Mouse (Mus musculus): ENCODE results near the gene Prss36. TPM values are rescaled to one million over a fixed set of nuclear protein-coding genes. Genes with fewer than 3 reads are reported as not detected.
"Not testable (repeated sequence)": the region's sequence is repeated elsewhere in the genome, so short reads cannot be mapped to it uniquely, and the experiment has no call there.

Prss36 gene
- total RNA-seq, 4 experiments from 2014 or later, result 8.4 to 10.5 (median 9.6) TPM

GRCm38 (mm10) chr7:127901772-127902171 is 44.8 kb downstream of the Prss36 start:
- no peak for DNase-seq

DNA sequence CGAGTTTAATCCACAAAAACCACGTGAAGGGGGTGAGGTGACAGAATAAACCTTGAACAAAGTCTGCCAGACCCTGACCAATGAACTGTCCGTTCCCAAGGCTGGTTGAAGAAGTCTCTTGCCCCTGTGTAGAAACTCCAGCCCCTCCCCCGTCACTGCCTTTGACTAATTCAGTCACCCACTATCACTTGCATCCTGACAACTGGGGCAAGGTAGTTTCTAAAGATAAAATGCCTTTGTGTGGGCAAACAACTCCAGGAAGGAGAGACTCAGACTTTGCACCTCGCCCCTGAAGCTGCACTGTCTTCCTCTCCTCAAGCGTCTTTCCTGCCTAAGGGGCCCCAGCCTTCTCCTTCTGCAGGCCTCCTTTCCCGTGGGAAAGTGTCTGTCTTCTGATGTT is 46.5 kb downstream of the Prss36 start:
- DNase-seq, result no peak

GRCm38 (mm10) chr7:127898179-127898956 is 48.2 kb downstream of the Prss36 start:
- DNase-seq, result no peak

DNA sequence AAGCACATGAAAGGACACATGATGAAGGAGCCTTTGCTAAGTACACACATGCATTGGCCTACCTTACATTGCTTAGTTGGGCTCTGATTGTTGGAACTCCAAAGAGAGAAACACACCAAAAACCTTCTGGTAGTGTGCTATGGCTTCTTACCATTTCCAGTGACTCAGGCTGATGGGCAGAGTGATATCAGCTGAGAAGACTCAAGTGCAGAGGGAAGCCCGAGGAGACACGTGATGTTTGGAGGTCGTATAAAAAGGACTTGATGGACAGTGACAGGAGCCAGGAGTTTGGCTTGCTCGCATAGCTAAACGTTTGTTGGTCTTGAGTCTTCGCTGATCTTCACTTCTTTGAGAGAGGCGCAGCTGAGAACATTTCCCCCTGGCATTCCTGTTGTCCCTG is 49.0 kb downstream of the Prss36 start:
- DNase-seq, result no peak

DNA sequence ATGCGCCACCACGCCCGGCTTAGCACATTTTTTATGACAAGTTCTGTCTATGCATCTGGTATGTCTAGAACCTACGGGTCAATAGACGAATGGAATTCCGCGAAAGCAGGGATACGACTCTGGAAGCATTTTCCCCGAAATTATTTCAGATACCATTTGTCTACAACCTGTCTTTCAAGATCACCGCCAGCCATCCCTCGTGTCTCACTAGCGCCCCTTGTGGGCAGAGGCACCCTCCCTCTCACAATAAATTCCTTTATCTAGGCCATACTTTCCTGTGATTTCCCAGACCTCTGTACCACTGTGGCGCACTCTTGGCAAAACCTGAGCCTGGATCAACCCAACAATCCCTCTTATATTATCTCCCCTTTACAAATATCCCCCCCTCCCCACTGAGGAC is 50.1 kb downstream of the Prss36 start:
- DNase-seq, result no peak

- not testable (repeated sequence) for DNase-seq
Observed at GRCm38 (mm10) chr7:127895891-127896290, 50.6 kb downstream of the Prss36 start.

DNA sequence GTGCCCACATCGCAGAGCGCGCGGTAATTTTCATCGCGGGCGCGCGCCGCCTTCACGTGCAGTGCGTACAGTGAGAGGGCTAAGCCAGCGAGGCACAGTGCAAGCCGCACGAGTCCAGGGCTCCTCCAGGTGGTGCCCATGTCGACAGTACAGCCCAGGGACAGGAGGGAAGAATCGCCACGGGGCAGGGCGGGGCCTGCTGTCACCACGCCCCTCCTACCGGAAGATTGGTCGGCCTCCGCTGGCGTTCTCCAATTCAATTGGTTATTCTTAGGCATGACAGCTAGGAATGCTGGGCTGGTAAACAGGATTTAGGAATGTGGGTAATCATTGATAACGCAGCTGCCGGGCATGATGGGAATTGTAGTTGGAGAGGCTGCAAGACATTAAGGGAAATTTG is 51.1 kb downstream of the Prss36 start, which contains the start of the genes Gm21974 and Vkorc1:
Gm21974 (minus strand) TSS at position 13 of the 400 bp plus-strand sequence.
Vkorc1 (minus strand) TSS at position 176 of the 400 bp plus-strand sequence.
- DNase-seq, result peak; percentile 96

GRCm38 (mm10) chr7:127894480-127894879 is 52.0 kb downstream of the Prss36 start:
- DNase-seq, result no peak

GRCm38 (mm10) chr7:127890798-127891197 is 55.7 kb downstream of the Prss36 start, which contains the start of gene Prss53:
Gene Prss53 (minus strand): TSS chr7:127890970.
- no peak for DNase-seq

GRCm38 (mm10) chr7:127888821-127889220 is 57.7 kb downstream of the Prss36 start:
- no peak for DNase-seq

GRCm38 (mm10) chr7:127887781-127888180 is 58.7 kb downstream of the Prss36 start:
- DNase-seq, result no peak

GRCm38 (mm10) chr7:127887191-127887590 is 59.3 kb downstream of the Prss36 start:
- DNase-seq, result no peak

GRCm38 (mm10) chr7:127886551-127886950 is 60.0 kb downstream of the Prss36 start:
- DNase-seq, result no peak

- DNase-seq, result no peak
Observed at GRCm38 (mm10) chr7:127885951-127886350, 60.6 kb downstream of the Prss36 start.

Other genes with a start within 250 kb of the Prss36 start
- gene Bcl7c, start 237.8 kb downstream of the Prss36 start, total RNA-seq (2022), result 100 to 1,000 TPM in 2 of 4 experiments, 10 to 100 TPM in 2; 75.9 to 120 (median 98.1) TPM
- gene Ctf1, start 234.0 kb downstream of the Prss36 start, total RNA-seq (2022), result 1 to 10 TPM; 2.2 to 4.5 (median 2.7) TPM
- gene Ctf2, start 214.6 kb downstream of the Prss36 start, total RNA-seq (2022), result not detected
- 10 to 100 TPM; 13.5 to 18.6 (median 16.5) TPM for gene Fbxl19, start 202.2 kb downstream of the Prss36 start, total RNA-seq (2022)
- gene Orai3, start 176.9 kb downstream of the Prss36 start, total RNA-seq (2022), result 10 to 100 TPM; 30.1 to 37.2 (median 35.0) TPM
- gene Setd1a, start 170.1 kb downstream of the Prss36 start, total RNA-seq (2022), result 10 to 100 TPM; 39.6 to 54.6 (median 45.7) TPM
- 1 to 10 TPM; 4.2 to 8.9 (median 5.8) TPM for gene Gm49388, start 161.1 kb downstream of the Prss36 start, total RNA-seq (2022)
- 10 to 100 TPM; 33.8 to 44.9 (median 41.5) TPM for gene Hsd3b7, start 146.1 kb downstream of the Prss36 start, total RNA-seq (2022)
- 100 to 1,000 TPM in 3 of 4 experiments, 10 to 100 TPM in 1; 84.9 to 143 (median 113) TPM for gene Stx4a, start 122.4 kb downstream of the Prss36 start, total RNA-seq (2022)
- 1 to 10 TPM; 2.9 to 8.5 (median 6.3) TPM for gene Stx1b, start 122.2 kb downstream of the Prss36 start, total RNA-seq (2022)
- 10 to 100 TPM; 34.2 to 46.2 (median 40.2) TPM for gene Zfp646, start 70.5 kb downstream of the Prss36 start, total RNA-seq (2022)
- 10 to 100 TPM in 2 of 4 experiments, 1 to 10 TPM in 2; 8.0 to 15.1 (median 9.2) TPM for gene Zfp668, start 69.9 kb downstream of the Prss36 start, total RNA-seq (2022)
- gene Prss53, start 55.8 kb downstream of the Prss36 start, total RNA-seq (2022), result 1 to 10 TPM; 1.0 to 2.9 (median 1.6) TPM
- gene Gm21974, start 51.3 kb downstream of the Prss36 start, total RNA-seq (2022), result under 1 TPM in 1 of 4 experiments, not detected in 3; 0.38 TPM
- 10 to 100 TPM; 69.6 to 94.3 (median 79.1) TPM for gene Vkorc1, start 51.1 kb downstream of the Prss36 start, total RNA-seq (2022)
- gene Bckdk, start 42.6 kb downstream of the Prss36 start, total RNA-seq (2022), result 100 to 1,000 TPM; 108 to 147 (median 120) TPM
- 10 to 100 TPM; 29.0 to 33.4 (median 31.1) TPM for gene Kat8, start 34.2 kb downstream of the Prss36 start, total RNA-seq (2022)
- under 1 TPM in 1 of 4 experiments, not detected in 3; 0.16 TPM for gene Prss8, start 16.6 kb downstream of the Prss36 start, total RNA-seq (2022)
- 100 to 1,000 TPM; 106 to 430 (median 307) TPM for gene Fus, start 20.7 kb upstream of the Prss36 start, total RNA-seq (2022)
- gene Pycard, start 47.1 kb upstream of the Prss36 start, total RNA-seq (2022), result 1 to 10 TPM; 4.0 to 5.8 (median 4.5) TPM
- gene Trim72, start 57.2 kb upstream of the Prss36 start, total RNA-seq (2022), result under 1 TPM in 3 of 4 experiments, not detected in 1; 0.12 to 0.31 (median 0.24) TPM
- 1 to 10 TPM; 5.6 to 6.9 (median 6.4) TPM for gene Itgam, start 115.9 kb upstream of the Prss36 start, total RNA-seq (2022)
- under 1 TPM in 1 of 4 experiments, not detected in 3; 0.11 TPM for gene Gm49368, start 116.0 kb upstream of the Prss36 start, total RNA-seq (2022)
- gene Itgax, start 182.8 kb upstream of the Prss36 start, total RNA-seq (2022), result 1 to 10 TPM; 1.6 to 9.6 (median 5.1) TPM
- under 1 TPM in 2 of 4 experiments, not detected in 2; 0.40 to 0.46 TPM for gene Itgad, start 207.7 kb upstream of the Prss36 start, total RNA-seq (2022)